Mouse (Mus musculus) forelimb bud, embryonic 11.5 days (tissue): Measurements from ENCODE around the gene Cux1.

ENCODE experiments used
- DNase-seq: peaks from one replicate; pipeline ENCODE4 v3.0.0-alpha.2; 2012; ENCODE audit warnings: low read depth, low spot score

The Cux1 gene

DNA sequence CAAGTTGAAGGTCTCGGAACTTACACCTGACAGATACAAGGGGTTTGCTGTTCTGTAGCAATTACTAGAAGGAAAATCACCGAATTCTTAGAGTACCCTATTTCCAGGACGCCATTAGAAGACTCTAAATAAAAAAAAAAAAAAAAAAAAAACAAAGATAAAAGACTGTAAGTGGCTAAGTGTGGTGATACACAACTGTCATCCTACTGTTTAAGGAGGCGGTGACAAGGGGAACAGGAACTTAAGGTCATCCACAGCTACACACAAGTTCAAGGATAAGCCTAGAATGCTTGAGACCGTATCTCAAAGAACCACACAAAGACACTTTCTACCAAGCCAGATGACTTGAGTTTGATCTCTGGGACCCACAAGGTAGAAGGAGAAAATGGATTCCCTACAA lies 56.7 kb downstream of the Cux1 start:
- no peak for DNase-seq

GRCm38 (mm10) chr5:136507629-136508028 lies 59.7 kb downstream of the Cux1 start:
- no peak for DNase-seq

DNA sequence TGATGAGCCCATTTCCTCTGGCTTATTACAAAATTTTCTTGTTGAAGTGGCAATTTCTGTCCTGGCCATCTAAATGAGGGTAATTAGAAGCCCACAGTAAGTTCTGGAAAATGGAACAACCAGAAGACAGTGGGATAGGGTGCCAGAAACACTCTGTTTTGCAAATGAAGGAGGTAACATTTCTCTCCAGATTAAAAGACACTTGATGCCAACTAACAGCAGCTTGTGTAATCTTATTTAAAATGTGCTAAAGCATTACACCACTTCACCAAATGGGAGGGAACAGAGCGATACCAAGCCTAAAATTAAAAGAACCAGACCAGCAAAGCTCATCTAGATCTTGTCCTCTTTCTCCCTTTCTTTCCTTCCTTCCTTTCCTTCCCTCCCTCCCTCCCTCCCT lies 61.0 kb downstream of the Cux1 start:
- DNase-seq = no peak

DNA sequence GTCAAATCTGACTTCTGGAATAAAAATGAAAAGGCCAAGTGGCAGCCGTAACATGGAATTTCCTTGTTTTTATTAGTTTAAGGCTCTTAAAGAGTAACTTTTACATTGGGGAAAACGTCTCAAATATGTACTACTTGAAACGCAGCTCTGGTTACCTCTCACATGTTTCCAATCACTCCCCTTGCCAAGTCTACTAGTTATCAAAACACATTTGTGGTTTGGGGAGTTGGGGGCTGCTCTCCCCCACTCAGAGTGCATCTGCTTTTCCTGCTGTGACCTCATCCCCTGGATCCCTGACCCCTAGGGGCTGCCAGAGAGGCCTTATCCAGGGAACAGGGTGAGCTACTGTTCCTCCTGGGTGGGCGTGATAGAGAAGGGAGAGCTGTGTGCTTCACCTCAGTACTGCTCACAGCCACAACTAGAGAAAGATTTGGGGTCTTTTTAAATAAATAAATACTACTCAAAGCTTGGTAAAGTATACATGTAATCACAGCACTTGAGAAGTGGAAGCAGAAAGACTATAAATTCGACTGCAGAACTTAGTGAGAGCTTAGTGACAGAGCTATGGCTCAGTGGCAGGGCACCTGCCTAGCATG lies 64.7 kb downstream of the Cux1 start:
- peak; percentile 47 for DNase-seq

GRCm38 (mm10) chr5:136500307-136500871 lies 66.9 kb downstream of the Cux1 start:
- DNase-seq = no peak

DNA sequence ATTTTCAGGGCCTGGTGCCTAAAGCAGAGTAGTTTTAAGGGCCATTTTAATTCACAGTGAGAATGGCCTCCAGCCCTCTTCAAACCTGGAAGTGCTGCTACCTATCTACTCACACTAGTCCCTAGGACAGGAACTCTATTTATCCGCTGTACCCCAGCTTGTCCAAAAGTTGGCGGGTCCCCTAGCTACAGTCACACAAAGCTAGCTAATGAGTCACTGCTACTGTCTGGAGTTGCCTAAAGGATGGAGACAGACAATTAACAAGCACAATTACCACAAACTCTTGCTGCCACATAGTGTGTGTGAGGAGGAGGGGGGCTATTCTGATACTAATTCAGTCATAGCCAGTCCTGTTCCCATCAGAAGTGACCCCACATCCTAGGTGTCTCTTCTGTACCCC lies 68.0 kb downstream of the Cux1 start:
- no peak for DNase-seq

GRCm38 (mm10) chr5:136498741-136499140 lies 68.5 kb downstream of the Cux1 start:
- DNase-seq = no peak

GRCm38 (mm10) chr5:136497301-136497700 lies 70.0 kb downstream of the Cux1 start:
- no peak for DNase-seq

DNA sequence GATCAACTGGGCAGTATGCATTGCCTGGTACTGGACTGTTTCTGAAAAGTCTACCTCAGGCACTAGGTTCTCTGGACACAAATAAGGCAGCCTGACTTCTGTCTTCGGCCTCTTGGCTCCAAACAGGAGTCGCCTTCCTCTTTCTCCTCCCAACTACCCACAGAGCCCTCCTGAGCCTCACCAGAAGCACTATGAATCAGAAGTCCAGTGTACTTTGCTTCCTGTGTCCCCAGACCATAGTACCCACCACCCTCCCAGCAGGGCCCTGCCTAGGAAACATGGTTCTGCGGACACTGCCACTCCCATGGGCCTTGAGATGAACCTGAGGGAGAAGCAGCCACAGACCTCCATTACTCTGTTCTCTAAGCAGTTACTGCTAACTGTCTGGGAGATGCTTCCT lies 71.7 kb downstream of the Cux1 start:
- no peak for DNase-seq

- no peak for DNase-seq
Observed at GRCm38 (mm10) chr5:136494927-136495326, 72.4 kb downstream of the Cux1 start.

DNA sequence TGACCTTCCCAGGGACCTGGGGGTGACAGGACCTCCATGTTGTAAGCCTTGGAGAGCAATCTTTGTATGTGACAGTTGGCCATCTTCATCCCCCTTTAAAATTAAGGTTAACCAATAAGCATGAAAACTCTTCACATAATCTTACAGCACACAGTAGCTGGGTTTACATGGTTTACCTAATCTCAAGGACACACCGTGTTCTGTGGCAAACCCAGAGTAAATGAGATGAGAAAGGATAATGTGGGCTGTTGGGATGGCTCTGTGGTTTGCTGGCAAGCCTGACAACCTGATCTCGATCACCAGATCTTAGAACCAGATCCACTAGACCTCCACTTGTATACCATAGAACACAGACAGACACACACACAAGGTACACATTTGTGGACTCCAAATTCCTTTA lies 73.0 kb downstream of the Cux1 start:
- no peak for DNase-seq

DNA sequence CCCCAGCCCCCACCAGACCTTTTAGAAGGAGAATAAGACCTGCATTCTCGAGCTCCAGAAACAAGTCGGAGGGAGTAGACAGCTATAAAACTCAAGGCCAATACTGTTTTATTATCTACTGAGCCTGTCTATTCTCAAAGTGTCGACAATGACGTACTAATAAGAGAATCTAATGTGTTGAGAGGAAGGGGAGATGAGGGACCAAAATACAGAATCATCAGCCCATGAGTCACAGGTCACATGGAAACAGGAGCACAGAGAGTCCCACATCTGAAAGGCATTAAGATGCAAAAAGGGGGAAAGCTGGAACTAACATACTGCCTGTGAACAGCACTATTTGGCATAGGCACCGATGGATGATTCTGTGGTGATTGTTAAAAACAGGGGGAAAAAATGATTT lies 77.8 kb downstream of the Cux1 start:
- peak; percentile 37 for DNase-seq

- no peak for DNase-seq
Observed at GRCm38 (mm10) chr5:136488721-136489120, 78.6 kb downstream of the Cux1 start.

DNA sequence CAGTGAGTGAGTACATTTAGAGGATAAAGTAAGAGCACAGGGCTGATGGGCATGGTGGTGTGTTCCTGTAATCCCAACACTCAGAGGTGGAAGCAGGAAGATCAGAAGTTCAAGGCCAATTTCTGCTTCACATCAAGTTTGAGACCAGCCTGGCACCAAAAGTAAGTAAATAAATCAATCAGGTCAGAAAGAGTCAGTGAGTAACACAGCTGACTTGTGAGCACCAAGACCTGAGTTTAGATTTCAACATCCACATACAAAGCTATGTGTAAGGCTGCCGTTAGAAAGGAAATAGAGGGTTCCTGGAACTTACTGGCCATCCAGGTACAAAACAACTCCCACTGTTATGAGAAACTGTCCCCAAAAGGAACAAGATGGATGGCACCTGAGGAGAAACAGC lies 79.1 kb downstream of the Cux1 start:
- no peak for DNase-seq

- DNase-seq = no peak
Observed at GRCm38 (mm10) chr5:136487397-136488093, 79.7 kb downstream of the Cux1 start.

DNA sequence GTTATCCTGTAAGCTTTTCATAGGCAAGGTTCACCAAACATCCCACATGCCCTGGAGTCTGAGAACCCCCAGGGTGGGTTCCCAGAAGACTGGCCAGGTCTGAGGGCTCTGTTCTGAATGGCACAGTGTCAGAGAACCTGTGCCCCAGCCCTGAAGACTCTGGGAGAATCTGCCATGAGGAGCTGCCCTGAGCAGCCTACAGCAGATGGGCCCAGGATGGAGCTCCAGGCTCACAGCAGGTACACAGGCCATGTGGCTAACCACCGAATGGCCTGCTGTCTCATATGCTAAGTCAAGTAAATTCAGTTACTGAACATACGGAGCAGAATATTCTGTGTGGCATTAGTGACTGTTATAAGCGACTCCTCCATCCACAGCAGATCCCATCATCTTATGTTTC lies 80.9 kb downstream of the Cux1 start:
- DNase-seq = no peak

DNA sequence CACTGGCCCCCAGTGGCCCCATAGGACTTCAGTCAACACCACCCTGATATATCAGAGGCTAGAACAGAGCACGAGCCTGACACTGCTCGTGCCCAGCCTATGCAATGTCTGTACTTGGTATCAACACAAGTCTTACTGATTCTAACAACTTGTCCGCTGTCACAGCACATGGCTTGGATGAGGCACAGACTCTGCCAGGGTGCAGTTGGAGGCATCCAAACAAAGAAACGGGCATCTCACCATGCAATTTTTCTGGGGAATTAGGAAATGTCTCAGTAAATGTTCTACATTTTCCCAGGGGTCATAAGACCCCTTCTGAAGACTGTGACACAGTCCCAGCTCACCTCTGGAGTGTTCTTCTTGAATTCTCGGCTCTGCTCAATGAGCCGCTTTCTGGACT lies 81.9 kb downstream of the Cux1 start:
- DNase-seq = no peak

GRCm38 (mm10) chr5:136482434-136482833 lies 84.9 kb downstream of the Cux1 start:
- DNase-seq = no peak

DNA sequence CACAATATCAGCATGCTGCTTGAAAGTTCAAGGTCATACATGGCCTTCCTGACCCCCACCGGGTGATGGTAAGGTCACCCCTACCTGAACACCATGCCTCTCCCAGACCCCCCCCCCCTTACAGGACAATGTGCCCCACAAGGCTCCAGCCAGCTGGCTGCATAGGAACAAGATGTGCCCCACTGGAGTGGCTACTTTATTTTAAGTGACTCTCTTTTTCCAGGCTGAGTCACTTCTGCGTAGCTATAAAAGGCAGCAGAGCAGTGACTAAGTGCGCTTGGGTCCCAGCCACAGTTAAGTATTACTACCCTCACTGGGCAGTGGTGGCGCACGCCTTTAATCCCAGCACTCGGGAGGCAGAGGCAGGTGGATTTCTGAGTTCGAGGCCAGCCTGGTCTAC lies 86.7 kb downstream of the Cux1 start:
- no peak for DNase-seq

- DNase-seq = no peak
Observed at GRCm38 (mm10) chr5:136479801-136480200, 87.5 kb downstream of the Cux1 start.

GRCm38 (mm10) chr5:136479024-136479763 lies 88.1 kb downstream of the Cux1 start:
- DNase-seq = no peak

DNA sequence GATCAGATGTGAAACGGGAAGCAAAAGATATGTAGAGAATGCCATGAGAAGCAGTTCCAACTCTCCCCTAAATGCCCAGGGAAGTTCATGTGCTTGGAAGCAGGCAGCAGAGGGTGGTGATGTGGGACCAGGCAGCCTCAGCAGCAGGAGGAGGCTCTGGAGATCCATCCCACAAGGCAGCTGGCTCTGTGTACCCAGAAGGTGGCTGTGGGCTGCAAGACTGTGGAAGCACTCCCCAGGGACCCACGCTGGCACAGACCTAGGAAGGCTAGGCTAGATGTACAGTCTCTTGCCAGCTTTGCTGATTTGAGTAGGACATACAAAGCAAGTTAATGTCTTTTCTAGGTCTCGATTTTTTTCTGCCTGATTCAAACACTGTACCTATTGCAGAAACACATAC lies 91.0 kb downstream of the Cux1 start:
- DNase-seq = no peak

GRCm38 (mm10) chr5:136475161-136475560 lies 92.1 kb downstream of the Cux1 start:
- no peak for DNase-seq
